Mouse (Mus musculus) ES-E14 (cell line): ENCODE data around the gene Notch1.

Experiments used
- CHD2 ChIP-seq: IDR thresholded peaks from 2 replicates; pipeline ENCODE4 v1.6.1; 2014; ENCODE audit warnings: mild to moderate bottlenecking, low read depth, low read length, inconsistent platforms
- HCFC1 ChIP-seq: IDR thresholded peaks from 2 replicates; pipeline ENCODE4 v1.6.1; 2012; ENCODE audit warnings: low read length, inconsistent platforms, borderline replicate concordance; ENCODE audit not compliant: insufficient read depth
- MAFK ChIP-seq: IDR thresholded peaks from 2 replicates; pipeline ENCODE4 v1.6.1; 2014; ENCODE audit warnings: mild to moderate bottlenecking, low read depth, low read length, inconsistent platforms; ENCODE audit not compliant: insufficient read depth
- ZC3H11A ChIP-seq: IDR thresholded peaks from 2 replicates; pipeline ENCODE4 v1.6.1; 2012; ENCODE audit warnings: low read depth, mild to moderate bottlenecking, inconsistent platforms, low read length, borderline replicate concordance
- ZNF384 ChIP-seq: IDR thresholded peaks from 2 replicates; pipeline ENCODE4 v1.6.1; 2012; ENCODE audit warnings: low read depth, low read length, inconsistent platforms

DNA sequence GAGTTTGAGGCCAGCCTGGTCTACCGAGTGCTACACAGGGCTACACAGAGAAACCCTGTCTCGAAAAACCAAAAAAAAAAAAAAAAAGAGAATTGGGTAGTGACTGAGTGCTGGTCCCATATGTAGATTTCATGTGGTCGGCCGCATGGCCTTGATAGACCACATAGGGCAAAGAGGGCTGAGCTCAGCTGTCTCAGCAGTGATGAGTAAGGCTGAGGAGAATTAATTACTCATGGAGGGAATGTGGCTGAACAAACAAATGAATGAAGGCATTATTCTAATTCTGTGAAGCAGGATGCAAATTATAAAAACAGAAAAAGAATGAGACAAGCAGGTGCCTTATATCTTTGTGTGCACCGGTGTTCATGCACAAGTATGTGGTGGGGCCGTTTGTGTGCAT is 15.4 kb upstream of the Notch1 start:
- no peak for TF ChIP-seq HCFC1
- TF ChIP-seq CHD2: no peak
- no peak for TF ChIP-seq ZNF384
- no peak for TF ChIP-seq ZC3H11A
- TF ChIP-seq MAFK: no peak
